Comparison of ENCODE assay signal across 18 mouse cellular contexts in the genomic region with DNA sequence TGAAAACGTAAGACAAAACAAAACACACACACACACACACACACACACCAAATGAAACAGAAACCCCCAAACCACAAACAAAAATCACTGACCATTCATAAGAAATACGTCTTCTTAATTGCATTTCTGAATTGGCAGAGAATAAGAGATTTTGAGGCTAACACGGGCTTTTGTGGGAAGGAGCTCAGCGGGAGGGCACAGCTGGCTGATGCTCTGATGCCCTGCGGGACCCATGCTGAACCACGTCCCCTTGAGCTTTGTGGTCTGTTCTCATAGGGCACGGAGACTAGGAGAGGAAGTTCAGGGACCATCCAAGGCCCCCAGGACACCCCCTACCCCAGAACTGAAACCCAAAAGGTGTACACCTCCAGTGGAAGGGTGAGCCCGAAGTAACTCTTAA. TPM values are rescaled to one million over a fixed set of nuclear protein-coding genes. Genes with fewer than 3 reads are reported as not detected.
DNase-seq lines count a peak whose midpoint lies in the region; ATAC-seq and TF ChIP-seq lines count a peak whose summit lies in the region.
"Had no signal": no experiment of that assay in that cellular context is flagged by ENCODE, and none has a peak within 500 bp of the region (broad histone marks: within the 10 kb centered on the region; RNA-seq: fewer than 3 reads in every experiment).

No protein-coding gene starts in this region.

- no peak for DNase-seq in kidney, postnatal 0 days (ENCODE audit: low spot score)
- no peak for DNase-seq in kidney, postnatal 14 days
- DNase-seq in retina, postnatal 1 day = peak; percentile 43
- no peak for DNase-seq in retina, embryonic 14.5 days (ENCODE audit: low spot score)
- DNase-seq in lung, postnatal 25 days (ENCODE audit: low spot score) = no peak
- no peak for DNase-seq in left cerebral cortex, postnatal 14 days (ENCODE audit: low spot score in 2 of 2)
- DNase-seq: cerebellum, postnatal 14 days; gastrocnemius, postnatal 36 days; kidney, adult 18-20 months; kidney, postnatal 4 days; lung, adult 2 months; right cerebral cortex, adult 18-20 months had no signal

- no peak overlapping the region for H3K4me3 ChIP-seq in kidney, postnatal 0 days (replicated peaks; ENCODE audit: low read depth, low read length)
- H3K4me3 ChIP-seq in embryonic facial prominence, embryonic 15.5 days (replicated peaks) = no peak overlapping the region
- H3K4me3 ChIP-seq: heart, embryonic 15.5 days; hindbrain, embryonic 15.5 days; limb, embryonic 15.5 days had no signal

- intact Hi-C loops in left cerebral cortex, postnatal 14 days (cut with DNase I) = no loop called here

- no peak for TF ChIP-seq CTCF in kidney, postnatal 0 days (IDR thresholded peaks at IDR 0.05; ENCODE audit: low read depth)

- no peak overlapping the region for H3K27ac ChIP-seq in kidney, postnatal 0 days
- H3K27ac ChIP-seq in embryonic facial prominence, embryonic 15.5 days (replicated peaks) = no peak overlapping the region
- H3K27ac ChIP-seq: heart, embryonic 15.5 days; hindbrain, embryonic 15.5 days; limb, embryonic 15.5 days; macrophage had no signal

- H3K36me3 ChIP-seq in kidney, postnatal 0 days (ENCODE audit: insufficient read depth, low read length) = no peaks in the 10 kb centered on the region
- H3K36me3 ChIP-seq in embryonic facial prominence, embryonic 15.5 days = no peaks in the 10 kb centered on the region
- H3K36me3 ChIP-seq: heart, embryonic 15.5 days; hindbrain, embryonic 15.5 days; limb, embryonic 15.5 days had no signal

- 37% methylated on average over 8 of the region's 8 CpGs for WGBS in kidney, postnatal 0 days
- WGBS in embryonic facial prominence, embryonic 15.5 days = 24% methylated on average over 8 of the region's 8 CpGs

- no peaks in the 10 kb centered on the region for H3K9me3 ChIP-seq in kidney, postnatal 0 days (replicated peaks; ENCODE audit: low read length)
- no peaks in the 10 kb centered on the region for H3K9me3 ChIP-seq in embryonic facial prominence, embryonic 15.5 days (replicated peaks)
- H3K9me3 ChIP-seq: heart, embryonic 15.5 days; hindbrain, embryonic 15.5 days; limb, embryonic 15.5 days had no signal

- no peaks in the 10 kb centered on the region for H3K4me1 ChIP-seq in kidney, postnatal 0 days (replicated peaks; ENCODE audit: insufficient read depth, low read length)
- peaks cover 20% of the 10 kb centered on the region; the same call in 1 of the 2 replicates for H3K4me1 ChIP-seq in embryonic facial prominence, embryonic 15.5 days

- no peaks in the 10 kb centered on the region for H3K27me3 ChIP-seq in kidney, postnatal 0 days (ENCODE audit: insufficient read depth, low read length)
- no peaks in the 10 kb centered on the region for H3K27me3 ChIP-seq in embryonic facial prominence, embryonic 15.5 days
- H3K27me3 ChIP-seq: heart, embryonic 15.5 days; hindbrain, embryonic 15.5 days; limb, embryonic 15.5 days; Patski had no signal

- H3K9ac ChIP-seq in kidney, postnatal 0 days (ENCODE audit: low read depth, low read length) = 0 out of 2 replicates have a peak overlapping the region, but pooled peaks have one; percentile 18
- H3K9ac ChIP-seq in embryonic facial prominence, embryonic 15.5 days = no peak overlapping the region
- H3K9ac ChIP-seq: heart, embryonic 15.5 days; hindbrain, embryonic 15.5 days; limb, embryonic 15.5 days had no signal

- peak overlapping the region; percentile 21; the same call in 1 of the 2 replicates for H3K4me2 ChIP-seq in kidney, postnatal 0 days (ENCODE audit: low read length)
- peak overlapping the region; percentile 22; the same call in 1 of the 2 replicates for H3K4me2 ChIP-seq in embryonic facial prominence, embryonic 15.5 days (replicated peaks)
- H3K4me2 ChIP-seq: hindbrain, embryonic 15.5 days; limb, embryonic 15.5 days had no signal

- no peak for ATAC-seq in kidney, postnatal 0 days (replicated peaks; ENCODE audit: low FRiP score, low read depth)
- ATAC-seq in embryonic facial prominence, embryonic 15.5 days (ENCODE audit: insufficient number of reproducible peaks, low FRiP score, low TSS enrichment, low read depth) = no peak
- ATAC-seq: Patski had no signal

RNA-seq across cellular contexts. Expression of a gene that starts 10.4 kb away (rescaled TPM):
- 25.9 and 26.2 TPM in 2 replicates for polyA plus RNA-seq in kidney, postnatal 0 days (2015; fragmentation: Nextera tagmentation; extraction: Ambion mirVana)
- polyA plus RNA-seq in embryonic facial prominence, embryonic 15.5 days (2015; fragmentation: Nextera tagmentation; extraction: Ambion mirVana) = 32.0 and 32.9 TPM in 2 replicates
- 10 to 100 TPM; 16.8 to 19.3 TPM for total RNA-seq in left cerebral cortex, postnatal 14 days (2021)
